Mouse (Mus musculus) heart, postnatal 36 days (tissue): Measurements from ENCODE around the gene Hist2h2ac. TPM values are rescaled to one million over a fixed set of nuclear protein-coding genes. Genes with fewer than 3 reads are reported as not detected.

ENCODE experiments used
- microRNA-seq, 2 experiments: library from miRNA; unstranded; fragments of <30 nt; microRNA quantifications; one replicate each; pipeline ENCODE4 v1.2.0; 2021; ENCODE audit warnings: borderline number of aligned reads in 2 of 2
- total RNA-seq, 2 experiments: library from RNA; stranded (reverse); gene quantifications; 2 replicates each; pipeline ENCODE4 v1.2.3; 2021

The Hist2h2ac gene
- total RNA-seq, 2 experiments from 2014 or later, result 32.1 to 35.4 TPM

Small RNA genes within 50 kb of the gene (microRNA-seq; reads per million reads assigned to microRNA genes)
- gene Gm44492, result 0 reads per million in 2 experiments
- 0 reads per million in 2 experiments for gene Gm47311
- gene Gm47313, result 0 reads per million in 2 experiments

Other genes starting within 250 kb of the Hist2h2ac start
- gene Plekho1, start 224.9 kb downstream of the Hist2h2ac start, total RNA-seq, result 10 to 100 TPM; 73.4 to 81.1 TPM
- 10 to 100 TPM; 22.3 to 26.0 TPM for gene Vps45, start 162.4 kb downstream of the Hist2h2ac start, total RNA-seq
- 10 to 100 TPM; 56.7 to 67.6 TPM for gene Otud7b, start 116.4 kb downstream of the Hist2h2ac start, total RNA-seq
- 1 to 10 TPM; 2.0 to 5.6 TPM for gene Mtmr11, start 58.9 kb downstream of the Hist2h2ac start, total RNA-seq
- gene Sf3b4, start 48.5 kb downstream of the Hist2h2ac start, total RNA-seq, result 10 to 100 TPM; 15.1 to 17.3 TPM
- 1 to 10 TPM; 3.4 to 9.9 TPM for gene Sv2a, start 39.7 kb downstream of the Hist2h2ac start, total RNA-seq
- gene Bola1, start 1.2 kb downstream of the Hist2h2ac start, total RNA-seq, result 10 to 100 TPM; 25.1 to 26.9 TPM
- 1 to 10 TPM; 1.9 to 2.3 TPM for gene Hist2h2ab, start 1.0 kb downstream of the Hist2h2ac start, total RNA-seq
- 10 to 100 TPM in 1 of 2 experiments, 1 to 10 TPM in 1; 8.3 to 10.5 TPM for gene Hist2h2be, start 239 bp upstream of the Hist2h2ac start, total RNA-seq
- gene Hist2h3c2, start 18.2 kb upstream of the Hist2h2ac start, total RNA-seq, result 10 to 100 TPM in 1 of 2 experiments, 1 to 10 TPM in 1; 8.9 to 10.6 TPM
- gene Hist2h2aa2, start 19.4 kb upstream of the Hist2h2ac start, total RNA-seq, result 100 to 1,000 TPM; 243 to 253 TPM
- 10 to 100 TPM in 1 of 2 experiments, 1 to 10 TPM in 1; 6.4 to 16.6 TPM for gene Hist2h2aa1, start 24.6 kb upstream of the Hist2h2ac start, total RNA-seq
- gene Hist2h3c1, start 25.8 kb upstream of the Hist2h2ac start, total RNA-seq, result not detected
- 10 to 100 TPM; 14.0 to 17.5 TPM for gene Hist2h4, start 42.4 kb upstream of the Hist2h2ac start, total RNA-seq
- gene Hist2h3b, start 47.8 kb upstream of the Hist2h2ac start, total RNA-seq, result 10 to 100 TPM; 36.6 to 38.6 TPM
- gene Hist2h2bb, start 48.9 kb upstream of the Hist2h2ac start, total RNA-seq, result 10 to 100 TPM; 51.8 to 59.2 TPM
- gene Fcgr1, start 73.1 kb upstream of the Hist2h2ac start, total RNA-seq, result 1 to 10 TPM in 1 of 2 experiments, under 1 TPM in 1; 0.47 to 1.4 TPM
- not detected for gene BC107364, start 231.4 kb upstream of the Hist2h2ac start, total RNA-seq